Mouse (Mus musculus) midbrain, postnatal 0 days (tissue): ENCODE data around the gene Adam19. TPM values are rescaled to one million over a fixed set of nuclear protein-coding genes. Genes with fewer than 3 reads are reported as not detected.

ENCODE experiments used
- ATAC-seq: fragments of 200-750 bp; cut with Nextera tagmentation; 2 replicates; pipeline ENCODE4 v1.8.0; 2017; ENCODE audit warnings: moderate number of reproducible peaks, mild to moderate bottlenecking, moderate TSS enrichment, moderate library complexity; ENCODE audit not compliant: low FRiP score
- DNase-seq: peaks from one replicate; pipeline ENCODE4 v3.0.0-alpha.2; 2015; ENCODE audit warnings: low spot score
- H3K27ac ChIP-seq: fragments of 300-500 bp; sonication (generic); 2 replicates; pipeline ENCODE4 v1.5.1; 2014; ENCODE audit warnings: low read depth, mild to moderate bottlenecking, low read length, mixed read lengths
- H3K27me3 ChIP-seq: fragments of 300-500 bp; sonication (generic); 2 replicates; pipeline ENCODE4 v1.6.1; 2014; ENCODE audit warnings: low read length, control low read depth, mixed read lengths; ENCODE audit not compliant: insufficient read depth
- H3K36me3 ChIP-seq: fragments of 300-500 bp; sonication (generic); 2 replicates; pipeline ENCODE4 v1.6.1; 2014; ENCODE audit warnings: low read length, control low read depth, mixed read lengths; ENCODE audit not compliant: insufficient read depth
- H3K4me1 ChIP-seq: fragments of 300-500 bp; sonication (generic); 2 replicates; pipeline ENCODE4 v1.6.1; 2014; ENCODE audit warnings: mild to moderate bottlenecking, control low read depth, antibody characterized with exemption, low read length, mixed read lengths; ENCODE audit not compliant: insufficient read depth
- H3K4me2 ChIP-seq: fragments of 300-500 bp; sonication (generic); 2 replicates; pipeline ENCODE4 v1.6.1; 2014; ENCODE audit warnings: low read depth, mild to moderate bottlenecking, low read length, mixed read lengths; ENCODE audit not compliant: poor library complexity, severe bottlenecking
- H3K4me3 ChIP-seq: fragments of 300-500 bp; sonication (generic); 2 replicates; pipeline ENCODE4 v1.5.1; 2014; ENCODE audit warnings: low read depth, mild to moderate bottlenecking, low read length, moderate library complexity
- H3K9ac ChIP-seq: fragments of 300-500 bp; sonication (generic); replicated peaks from 2 replicates; pipeline ENCODE4 v1.6.1; 2014; ENCODE audit warnings: mild to moderate bottlenecking, low read length, moderate library complexity, mixed read lengths; ENCODE audit not compliant: poor library complexity, severe bottlenecking
- H3K9me3 ChIP-seq: fragments of 300-500 bp; sonication (generic); 2 replicates; pipeline ENCODE4 v1.6.1; 2016; ENCODE audit warnings: low read length, control low read depth
- CTCF ChIP-seq: IDR thresholded peaks from 2 replicates; pipeline ENCODE4 v1.5.1; 2016; ENCODE audit warnings: antibody characterized with exemption, mild to moderate bottlenecking
- WGBS: fragments of 180-500 bp; shearing (Covaris S2); extraction: QIAGEN DNeasy Blood & Tissue Kit; methylation state at CpG from one replicate; pipeline ENCODE4 v1.1.7; 2014; 5-methylcytosine and 5-hydroxymethylcytosine counted together
- polyA plus RNA-seq: library from polyadenylated mRNA; unstranded; fragments of >200 nt; fragmentation: Nextera tagmentation; extraction: Ambion mirVana; gene quantifications from 2 replicates; pipeline ENCODE4 v1.2.1, GENCODE M21; 2015
- total RNA-seq: library from RNA; depleted of rRNA; stranded (reverse); fragments of >200 nt; gene quantifications from 2 replicates; pipeline ENCODE4 v1.2.3, GENCODE M21; 2014

The Adam19 gene
- total and polyA plus RNA-seq, 2 experiments from 2014 or later = 6.1 to 16.9 TPM

DNA sequence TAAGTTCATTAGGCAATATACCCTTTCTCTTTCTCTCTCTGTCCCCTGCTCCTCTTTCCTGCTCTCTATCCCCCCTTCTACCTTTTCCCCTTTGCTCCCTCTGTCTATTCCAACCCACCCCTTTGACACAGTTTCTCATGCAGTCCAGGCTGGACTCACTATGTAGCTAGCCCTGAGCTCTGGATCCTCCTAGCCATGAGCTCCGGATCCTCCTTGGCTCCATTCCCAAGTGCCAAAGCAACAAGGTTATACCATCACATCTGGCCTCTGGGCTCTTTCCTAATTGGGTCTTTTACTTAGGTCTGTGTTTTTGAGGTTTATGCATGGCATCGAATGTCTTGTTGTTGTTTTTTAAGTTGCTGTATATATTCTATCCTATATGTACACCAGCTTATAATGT, 25.3 kb downstream of the Adam19 start:
- no peak overlapping the region for H3K9ac ChIP-seq
- H3K36me3 ChIP-seq = no peaks in the 10 kb centered on the region
- H3K27ac ChIP-seq = no peak overlapping the region
- H3K9me3 ChIP-seq = no peaks in the 10 kb centered on the region
- H3K27me3 ChIP-seq = no peaks in the 10 kb centered on the region
- H3K4me1 ChIP-seq = no peaks in the 10 kb centered on the region
- TF ChIP-seq CTCF = no peak
- H3K4me2 ChIP-seq = no peak overlapping the region
- no peak for DNase-seq
- WGBS = 86% methylated on average over 2 of the region's 2 CpGs
- no peak overlapping the region for H3K4me3 ChIP-seq
- ATAC-seq = no peak

DNA sequence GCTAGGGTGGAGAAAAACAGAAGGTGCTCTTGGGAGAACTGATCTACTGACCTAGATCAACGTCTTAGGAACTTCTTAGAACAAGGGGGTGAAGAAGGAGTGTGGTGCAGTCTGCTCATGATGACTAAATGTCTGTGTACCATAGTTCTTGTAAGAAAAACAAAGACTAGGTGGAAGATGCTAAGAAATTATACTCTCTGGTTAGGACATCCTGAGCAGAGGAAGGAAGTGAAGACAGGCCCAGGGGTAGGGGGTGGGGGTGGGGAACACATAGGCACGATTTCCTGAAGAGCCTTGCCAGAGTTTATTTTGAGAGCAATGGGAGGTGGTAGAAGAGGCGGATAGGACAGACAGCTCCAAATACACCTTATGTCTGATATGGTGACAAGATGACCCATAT, 27.6 kb downstream of the Adam19 start:
- no peaks in the 10 kb centered on the region for H3K36me3 ChIP-seq
- 78% methylated on average over 3 of the region's 3 CpGs for WGBS
- no peak overlapping the region for H3K9ac ChIP-seq
- ATAC-seq (no peak), DNase-seq (no peak)
- TF ChIP-seq CTCF = no peak
- H3K4me1 ChIP-seq = no peaks in the 10 kb centered on the region
- no peak overlapping the region for H3K4me2 ChIP-seq
- no peaks in the 10 kb centered on the region for H3K9me3 ChIP-seq
- H3K27me3 ChIP-seq = no peaks in the 10 kb centered on the region
- no peak overlapping the region for H3K27ac ChIP-seq
- H3K4me3 ChIP-seq = no peak overlapping the region

DNA sequence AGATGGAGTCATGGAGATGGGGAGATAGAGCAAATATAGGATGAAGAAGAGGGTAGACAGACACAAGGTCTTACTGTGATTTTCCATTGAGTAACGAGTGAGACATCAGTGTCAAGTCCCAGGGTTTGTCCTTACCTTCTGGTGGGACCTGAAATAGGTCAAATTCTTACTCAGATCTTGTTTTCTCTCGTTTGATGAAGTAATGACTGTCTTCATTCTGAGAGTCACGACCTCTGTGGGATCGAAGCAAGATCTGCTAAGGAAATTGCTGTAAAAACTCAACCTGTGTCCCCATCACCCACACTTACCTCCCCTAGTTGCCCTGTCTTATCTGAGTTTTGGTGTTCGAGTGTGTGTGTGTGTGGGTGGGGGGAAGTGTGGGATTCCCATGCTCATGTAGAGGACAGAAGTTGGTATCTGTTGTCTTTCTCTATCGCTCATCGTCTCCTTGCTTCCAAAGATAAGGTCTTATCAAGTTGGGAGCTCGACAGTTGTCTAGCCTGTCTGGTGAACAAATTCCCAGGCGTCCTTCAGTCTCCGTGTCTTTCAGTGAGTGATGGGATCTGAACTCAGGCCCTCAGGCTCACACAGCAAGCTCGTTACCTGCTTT, 28.1 kb downstream of the Adam19 start:
- Histone ChIP-seq H3K27me3 (no peaks in the 10 kb centered on the region), H3K4me3 (no peak overlapping the region), H3K4me2 (no peak overlapping the region), H3K9ac (no peak overlapping the region), H3K36me3 (no peaks in the 10 kb centered on the region), H3K4me1 (no peaks in the 10 kb centered on the region), H3K9me3 (no peaks in the 10 kb centered on the region), H3K27ac (no peak overlapping the region)
- no peak for ATAC-seq
- no peak for DNase-seq
- no peak for TF ChIP-seq CTCF
- WGBS = 89% methylated on average over 11 of the region's 11 CpGs

DNA sequence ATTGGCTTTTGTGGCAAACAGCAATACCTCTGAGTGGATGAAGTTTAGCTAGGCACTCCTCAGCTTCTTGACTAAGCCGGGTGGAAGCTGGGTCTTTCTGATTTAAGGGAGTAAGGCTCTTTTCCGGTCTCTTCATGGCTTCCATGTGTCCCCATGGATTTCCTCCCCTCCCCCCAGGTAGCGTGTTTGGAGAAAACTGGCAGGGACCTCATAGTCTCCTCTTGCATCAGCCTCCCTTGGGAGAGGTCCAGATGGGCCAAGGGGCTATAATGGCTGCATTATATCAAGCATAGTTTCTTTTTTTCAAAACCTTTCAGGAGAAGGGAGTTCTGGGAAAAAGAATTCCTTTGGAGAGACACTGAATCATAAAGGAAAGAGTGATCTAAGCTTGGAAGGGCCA, 28.8 kb downstream of the Adam19 start:
- DNase-seq = no peak
- no peaks in the 10 kb centered on the region for H3K27me3 ChIP-seq
- no peak for ATAC-seq
- H3K4me2 ChIP-seq = no peak overlapping the region
- H3K9me3 ChIP-seq = no peaks in the 10 kb centered on the region
- no peaks in the 10 kb centered on the region for H3K36me3 ChIP-seq
- no peak overlapping the region for H3K4me3 ChIP-seq
- no peak for TF ChIP-seq CTCF
- no peak overlapping the region for H3K9ac ChIP-seq
- WGBS = 83% methylated on average over 3 of the region's 3 CpGs
- no peaks in the 10 kb centered on the region for H3K4me1 ChIP-seq
- no peak overlapping the region for H3K27ac ChIP-seq

DNA sequence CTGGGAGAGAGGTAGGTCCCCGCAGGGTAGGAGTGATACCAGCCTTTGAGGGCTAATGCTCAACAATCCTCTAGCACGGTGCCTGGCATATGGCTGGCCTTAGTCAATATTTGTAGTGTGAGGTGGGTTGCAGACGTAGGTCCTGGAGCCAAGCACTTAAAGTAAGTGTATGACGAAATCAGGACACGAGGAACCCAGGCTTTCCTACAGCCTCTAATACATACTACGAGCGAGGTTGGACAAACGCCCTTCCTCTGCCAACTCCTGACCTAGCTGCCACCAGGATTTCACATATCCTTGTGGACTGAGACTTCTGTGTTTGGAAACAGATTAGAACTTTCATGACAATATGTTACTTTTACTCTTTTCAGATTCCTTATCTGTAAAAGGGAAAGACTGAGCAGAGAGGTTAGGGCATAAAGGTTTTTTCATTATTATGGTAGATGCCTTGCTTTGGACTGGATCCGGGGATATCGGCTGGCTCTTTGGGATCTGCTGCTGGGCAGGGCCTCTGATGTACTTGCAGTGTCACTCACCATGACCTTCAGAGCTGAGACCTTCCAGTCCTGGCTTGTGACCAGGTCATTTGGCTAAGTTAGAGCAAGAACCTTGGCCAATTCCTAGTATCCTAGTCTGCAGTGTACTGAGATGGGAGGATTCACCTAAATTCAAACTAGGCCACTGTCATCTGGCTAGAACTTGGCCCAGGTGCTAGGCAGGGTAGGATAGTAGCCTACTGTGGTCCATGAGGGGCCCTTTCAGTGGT, 29.8 kb downstream of the Adam19 start:
- no peaks in the 10 kb centered on the region for H3K4me1 ChIP-seq
- no peak overlapping the region for H3K4me3 ChIP-seq
- no peaks in the 10 kb centered on the region for H3K36me3 ChIP-seq
- no peak overlapping the region for H3K4me2 ChIP-seq
- H3K9me3 ChIP-seq = no peaks in the 10 kb centered on the region
- H3K9ac ChIP-seq = no peak overlapping the region
- DNase-seq = no peak
- no peak for TF ChIP-seq CTCF
- H3K27me3 ChIP-seq = no peaks in the 10 kb centered on the region
- H3K27ac ChIP-seq = no peak overlapping the region
- no peak for ATAC-seq
- 93% methylated on average over 10 of the region's 10 CpGs for WGBS

DNA sequence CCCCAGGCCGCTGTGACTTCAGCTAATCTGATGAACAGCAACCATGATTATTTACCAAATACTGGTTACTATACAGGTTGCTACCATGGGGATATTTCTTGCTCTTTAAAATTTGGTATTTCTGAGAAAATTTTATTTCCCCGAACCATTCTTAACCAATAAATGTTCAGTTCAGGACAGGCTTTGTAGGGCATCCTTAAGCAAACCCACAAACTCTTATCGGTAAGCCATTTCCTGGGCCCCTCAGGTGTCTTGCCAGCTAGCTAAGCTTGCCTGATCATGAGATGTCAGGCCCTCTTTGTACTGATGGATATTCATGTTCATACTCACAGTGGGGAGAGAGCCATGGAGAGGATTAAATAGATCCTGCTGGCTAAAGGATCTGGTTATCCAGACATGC, 30.7 kb downstream of the Adam19 start:
- Histone ChIP-seq H3K9ac (no peak overlapping the region), H3K27ac (no peak overlapping the region), H3K27me3 (no peaks in the 10 kb centered on the region), H3K9me3 (no peaks in the 10 kb centered on the region), H3K36me3 (no peaks in the 10 kb centered on the region), H3K4me3 (no peak overlapping the region), H3K4me1 (no peaks in the 10 kb centered on the region), H3K4me2 (no peak overlapping the region)
- no peak for ATAC-seq
- WGBS = 75% methylated on average over 3 of the region's 3 CpGs
- no peak for DNase-seq
- TF ChIP-seq CTCF = no peak
